Mouse (Mus musculus): Measurements from ENCODE around the gene Nr3c2.

DNA sequence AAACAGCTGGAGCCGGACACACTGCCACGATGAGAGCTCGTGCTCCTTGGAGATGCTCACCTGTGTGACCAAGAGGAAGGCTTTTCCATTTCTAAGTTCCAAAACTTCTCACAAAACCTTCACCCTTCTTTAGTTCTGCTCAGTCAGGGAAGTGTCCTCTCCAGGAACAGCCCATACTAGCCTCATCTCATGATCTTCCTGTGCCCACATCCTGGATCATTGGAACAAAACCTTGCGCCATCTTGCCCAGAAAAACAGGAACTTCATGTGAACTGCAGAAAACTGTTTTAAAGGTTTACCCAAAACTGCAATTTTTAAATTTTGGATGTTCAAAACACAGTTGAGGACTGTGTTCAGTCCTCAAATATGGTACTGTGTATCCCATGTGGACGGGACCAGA, 142.0 kb downstream of the Nr3c2 start:
- TF ChIP-seq CTCF (IDR thresholded peaks at IDR 0.05; ENCODE audit: extremely low read depth, insufficient read depth, low read length) (no peak), POLR2A (IDR thresholded peaks at IDR 0.05; ENCODE audit: extremely low read depth, insufficient read depth, low read length) (no peak)
